ENCODE assay signal across 7 mouse cellular contexts in genomic region chrX:74270902-74271551, GRCm38 (mm10). TPM values are rescaled to one million over a fixed set of nuclear protein-coding genes. Genes with fewer than 3 reads are reported as not detected.
DNase-seq lines count a peak whose midpoint lies in the region; ATAC-seq and TF ChIP-seq lines count a peak whose summit lies in the region.

No protein-coding gene starts in this region.

- WGBS in heart, embryonic 15.5 days = 13% methylated on average over 27 of the region's 27 CpGs
- WGBS in stomach, postnatal 0 days = 12% methylated on average over 27 of the region's 27 CpGs

- peak; percentile 87 for DNase-seq in 416B (ENCODE audit: low read depth)
- peak; percentile 59 for DNase-seq in CD4-positive helper T cell, adult 2 months (ENCODE audit: low read depth, low spot score)
- peak; percentile 40 for DNase-seq in embryo, embryonic 9.5 days (ENCODE audit: extremely low spot score)
- DNase-seq in layer of hippocampus, adult 9-11 months = peak; percentile 27
- peak; percentile 45 for DNase-seq in mesoderm, embryonic 11.5 days (ENCODE audit: low read depth, low spot score)
- DNase-seq in stomach, postnatal 0 days (ENCODE audit: low spot score) = peak; percentile 39

- no peak for TF ChIP-seq EP300 in stomach, postnatal 0 days (optimal IDR thresholded peaks at IDR 0.05)

- H3K27ac ChIP-seq in heart, embryonic 15.5 days = peak overlapping the region; percentile 57
- peak overlapping the region; percentile 82 for H3K27ac ChIP-seq in stomach, postnatal 0 days (replicated peaks)

- H3K27me3 ChIP-seq in heart, embryonic 15.5 days = no peaks in the 10 kb centered on the region
- no peaks in the 10 kb centered on the region for H3K27me3 ChIP-seq in stomach, postnatal 0 days (ENCODE audit: control insufficient read depth, insufficient read depth, low read length)

- peak; percentile 4; the same call in 1 of the 2 replicates for TF ChIP-seq CTCF in stomach, postnatal 0 days (IDR thresholded peaks at IDR 0.05; ENCODE audit: low read depth)

- ATAC-seq in heart, embryonic 15.5 days (replicated peaks; ENCODE audit: insufficient number of reproducible peaks, insufficient read depth, low FRiP score, low read depth) = no peak
- ATAC-seq in stomach, postnatal 0 days (ENCODE audit: low FRiP score, low TSS enrichment) = no peak

- H3K4me2 ChIP-seq in heart, embryonic 15.5 days = peak overlapping the region; percentile 60
- peak overlapping the region; percentile 53 for H3K4me2 ChIP-seq in stomach, postnatal 0 days (replicated peaks; ENCODE audit: low read depth)

- no peaks in the 10 kb centered on the region for H3K9me3 ChIP-seq in heart, embryonic 15.5 days (replicated peaks)
- no peaks in the 10 kb centered on the region for H3K9me3 ChIP-seq in stomach, postnatal 0 days (ENCODE audit: control insufficient read depth, low read length)

- H3K4me1 ChIP-seq in heart, embryonic 15.5 days (replicated peaks) = 0 out of 2 replicates have a peak, but pooled peaks cover 5% of the 10 kb centered on the region
- H3K4me1 ChIP-seq in stomach, postnatal 0 days (replicated peaks; ENCODE audit: control insufficient read depth, insufficient read depth) = no peaks in the 10 kb centered on the region

- peak overlapping the region; percentile 62 for H3K9ac ChIP-seq in heart, embryonic 15.5 days
- peak overlapping the region; percentile 72 for H3K9ac ChIP-seq in stomach, postnatal 0 days (ENCODE audit: low read length)

- H3K36me3 ChIP-seq in heart, embryonic 15.5 days = peaks cover 3% of the 10 kb centered on the region; the same call in 1 of the 2 replicates
- H3K36me3 ChIP-seq in stomach, postnatal 0 days (ENCODE audit: control insufficient read depth, insufficient read depth, low read length) = peaks cover 3% of the 10 kb centered on the region; the same call in 1 of the 2 replicates

- peak overlapping the region; percentile 62 for H3K4me3 ChIP-seq in heart, embryonic 15.5 days
- H3K4me3 ChIP-seq in stomach, postnatal 0 days (ENCODE audit: low read depth, low read length) = peak overlapping the region; percentile 51

RNA-seq across cellular contexts. Expression of gene Rpl10, which starts 0.4 kb away (rescaled TPM):
- 413 and 447 TPM in 2 replicates for polyA plus RNA-seq in heart, embryonic 15.5 days (2015; fragmentation: Nextera tagmentation; extraction: Ambion mirVana)
- 762 and 787 TPM in 2 replicates for polyA plus RNA-seq in stomach, postnatal 0 days (2015; fragmentation: Nextera tagmentation; extraction: Ambion mirVana)

RNA-seq across cellular contexts. Expression of gene Taz, which starts 10.7 kb away (rescaled TPM):
- polyA plus RNA-seq in heart, embryonic 15.5 days (2015; fragmentation: Nextera tagmentation; extraction: Ambion mirVana) = 70.3 and 76.6 TPM in 2 replicates
- polyA plus RNA-seq in stomach, postnatal 0 days (2015; fragmentation: Nextera tagmentation; extraction: Ambion mirVana) = 59.5 and 71.1 TPM in 2 replicates

RNA-seq across cellular contexts. Expression of gene Dnase1l1, which starts 11.1 kb away (rescaled TPM):
- 14.3 and 17.2 TPM in 2 replicates for polyA plus RNA-seq in heart, embryonic 15.5 days (2015; fragmentation: Nextera tagmentation; extraction: Ambion mirVana)
- 15.6 and 15.8 TPM in 2 replicates for polyA plus RNA-seq in stomach, postnatal 0 days (2015; fragmentation: Nextera tagmentation; extraction: Ambion mirVana)

RNA-seq across cellular contexts. Expression of gene Emd, which starts 16.5 kb away (rescaled TPM):
- polyA plus RNA-seq in heart, embryonic 15.5 days (2015; fragmentation: Nextera tagmentation; extraction: Ambion mirVana) = 14.5 and 14.9 TPM in 2 replicates
- 20.9 TPM in 2 replicates for polyA plus RNA-seq in stomach, postnatal 0 days (2015; fragmentation: Nextera tagmentation; extraction: Ambion mirVana)

RNA-seq across cellular contexts. Expression of gene Flna, which starts 21.4 kb away (rescaled TPM):
- 124 and 188 TPM in 2 replicates for polyA plus RNA-seq in heart, embryonic 15.5 days (2015; fragmentation: Nextera tagmentation; extraction: Ambion mirVana)
- polyA plus RNA-seq in stomach, postnatal 0 days (2015; fragmentation: Nextera tagmentation; extraction: Ambion mirVana) = 256 and 289 TPM in 2 replicates

Comparison
In these comparisons a context has a peak if more than half of its experiments do, and no peak if none do; other contexts are left out.
1. DNase-seq: peak in every context shown above with its lines; median percentile 87 in 416B; 59 in CD4-positive helper T cell, adult 2 months; 45 in mesoderm, embryonic 11.5 days; 40 in embryo, embryonic 9.5 days; 39 in stomach, postnatal 0 days; 27 in layer of hippocampus, adult 9-11 months.